15 mouse cellular contexts compared by ENCODE assay signal in the genomic region with DNA sequence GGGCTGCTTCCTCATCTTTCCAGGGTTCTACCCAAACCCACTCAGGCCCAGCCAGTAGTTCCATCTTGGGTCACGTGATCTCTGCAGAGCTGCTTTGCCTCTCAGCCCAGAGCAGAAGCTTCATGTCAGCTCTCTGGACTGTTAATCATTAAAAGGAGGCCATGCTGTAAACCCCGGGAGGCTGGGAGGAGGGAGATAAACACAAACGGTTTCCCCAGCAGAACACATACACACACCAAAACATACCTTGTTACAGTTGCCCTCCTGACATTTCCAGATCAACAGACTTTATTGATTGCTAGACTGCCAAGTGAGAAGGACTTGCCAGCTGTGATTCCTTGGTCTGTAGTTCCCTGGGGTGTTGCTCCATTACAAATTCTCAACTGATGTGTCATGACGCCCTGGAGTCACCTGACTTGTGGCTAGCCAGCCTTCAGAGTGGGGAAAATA. TPM values are rescaled to one million over a fixed set of nuclear protein-coding genes. Genes with fewer than 3 reads are reported as not detected.
A peak's percentile ranks its signal among the peaks of the same experiment; 100 is the strongest.
DNase-seq lines count a peak whose midpoint lies in the region; ATAC-seq lines count a peak whose summit lies in the region.
"Had no signal": no experiment of that assay in that cellular context is flagged by ENCODE, and none has a peak within 500 bp of the region (broad histone marks: within the 10 kb centered on the region; RNA-seq: fewer than 3 reads in every experiment).

No protein-coding gene starts in this region.

- peak; percentile 19 for DNase-seq in urinary bladder, postnatal 14 days (ENCODE audit: low spot score)
- DNase-seq in urinary bladder, postnatal 4 days (ENCODE audit: low spot score in 2 of 2): no peak
- peak; percentile 63 for DNase-seq in kidney, adult 18-20 months
- DNase-seq in liver, embryonic 11.5 days (ENCODE audit: low spot score): no peak
- DNase-seq in right cerebral cortex, postnatal 4 days: no peak
- DNase-seq in ovary, postnatal 36 days (ENCODE audit: low spot score): no peak
- DNase-seq in testis, postnatal 14 days (ENCODE audit: low spot score): no peak
- DNase-seq: cerebellum, postnatal 14 days; heart, adult 2 months; right cerebral cortex, adult 18-20 months; thymus, postnatal 25 days had no signal

- no peaks in the 10 kb centered on the region for H3K36me3 ChIP-seq in liver, embryonic 11.5 days (ENCODE audit: control insufficient read depth, insufficient read depth, low read length)
- H3K36me3 ChIP-seq: G1E; hindbrain, embryonic 12.5 days had no signal

- H3K27me3 ChIP-seq in liver, embryonic 11.5 days (replicated peaks; ENCODE audit: control insufficient read depth, insufficient read depth, low read length): peaks cover 30% of the 10 kb centered on the region

- ATAC-seq in liver, embryonic 11.5 days (replicated peaks; ENCODE audit: low FRiP score): peak; percentile 39; the same call in 1 of the 2 replicates
- ATAC-seq in frontal cortex, adult (ENCODE audit: low TSS enrichment): no peak
- ATAC-seq: forebrain, embryonic 13.5 days had no signal

- H3K9ac ChIP-seq in liver, embryonic 11.5 days (ENCODE audit: low read depth, low read length): no peak overlapping the region
- H3K9ac ChIP-seq: forebrain, embryonic 13.5 days; hindbrain, embryonic 12.5 days had no signal

- WGBS in liver, embryonic 11.5 days: 21% methylated on average over 4 of the region's 4 CpGs

- no peak overlapping the region for H3K4me3 ChIP-seq in liver, embryonic 11.5 days (ENCODE audit: low read depth, low read length)
- H3K4me3 ChIP-seq: forebrain, embryonic 13.5 days; heart, adult 2 months; hindbrain, embryonic 12.5 days had no signal

- H3K9me3 ChIP-seq in liver, embryonic 11.5 days (ENCODE audit: control insufficient read depth, low read length): no peaks in the 10 kb centered on the region
- H3K9me3 ChIP-seq: forebrain, embryonic 13.5 days; G1E; hindbrain, embryonic 12.5 days had no signal

- no peak overlapping the region for H3K4me2 ChIP-seq in liver, embryonic 11.5 days
- H3K4me2 ChIP-seq: forebrain, embryonic 13.5 days; hindbrain, embryonic 12.5 days had no signal

- H3K4me1 ChIP-seq in liver, embryonic 11.5 days (replicated peaks; ENCODE audit: control insufficient read depth, insufficient read depth, low read length): no peaks in the 10 kb centered on the region

- no peak overlapping the region for H3K27ac ChIP-seq in liver, embryonic 11.5 days (ENCODE audit: low read depth, low read length)
- H3K27ac ChIP-seq: forebrain, embryonic 13.5 days; heart, adult 2 months; hindbrain, embryonic 12.5 days had no signal

RNA-seq across cellular contexts. Expression of a gene that starts 7.2 kb away (rescaled TPM):
- polyA plus RNA-seq in liver, embryonic 11.5 days (2014; fragmentation: Nextera tagmentation; extraction: Ambion mirVana): not detected in 2 replicates
- polyA plus RNA-seq: G1E had no signal

RNA-seq across cellular contexts. Expression of a gene that starts 29.0 kb away (rescaled TPM):
- not detected in 2 replicates for polyA plus RNA-seq in liver, embryonic 11.5 days (2014; fragmentation: Nextera tagmentation; extraction: Ambion mirVana)
- polyA plus RNA-seq: forebrain, embryonic 13.5 days; G1E; heart, adult 2 months had no signal

RNA-seq across cellular contexts. Expression of a gene that starts 53.4 kb away (rescaled TPM):
- polyA plus RNA-seq in liver, embryonic 11.5 days (2014; fragmentation: Nextera tagmentation; extraction: Ambion mirVana): not detected in 2 replicates
- polyA plus RNA-seq: forebrain, embryonic 13.5 days; heart, adult 2 months; hindbrain, embryonic 12.5 days had no signal

Comparison
In these comparisons a context has a peak if more than half of its experiments do, and no peak if none do; other contexts are left out.
1. DNase-seq: peak in urinary bladder, postnatal 14 days (single experiment) and kidney, adult 18-20 months (single experiment); none in urinary bladder, postnatal 4 days (0 of 2), liver, embryonic 11.5 days (single experiment), right cerebral cortex, postnatal 4 days (single experiment), ovary, postnatal 36 days (single experiment) and testis, postnatal 14 days (single experiment).